Mouse (Mus musculus) gastrocnemius, postnatal 36 days (tissue): ENCODE results near the gene Stk39. TPM values are rescaled to one million over a fixed set of nuclear protein-coding genes. Genes with fewer than 3 reads are reported as not detected.

Experiments
- DNase-seq, 2 experiments: peaks; one replicate each; pipeline ENCODE4 v3.0.0; 2022
- intact Hi-C: fragments of 180-260 bp; cut with DNase I; formaldehyde crosslinking; loops from one replicate; pipeline ENCODE4 v1.15.1; 2025
- long read RNA-seq, 2 experiments: library from polyadenylated mRNA; stranded (forward); transcript quantifications; one replicate each; pipeline ENCODE4 v2.0.0; 2021
- total RNA-seq, 2 experiments: library from RNA; stranded (reverse); gene quantifications; 2 replicates each; pipeline ENCODE4 v1.2.3; 2021

The Stk39 gene
- 1 to 10 TPM; 2.5 to 3.8 TPM for total RNA-seq
- long read RNA-seq, experiment 1, result 0 reads
- long read RNA-seq, experiment 2, partial matches to known transcripts, result 0 of 3 reads
- long read RNA-seq, experiment 2, other reads (novel, unspliced or antisense), result 0 of 3 reads

GRCm38 (mm10) chr2:68471759-68472550, at the start of gene Stk39:
TSS of gene Stk39 (minus strand) at chr2:68472268.
- intact Hi-C loops, result loop anchor here (10.0 kb wide), 1 partner anchor 107 kb away; no protein-coding TSS in a partner anchor
- DNase-seq, result peak; percentile 80 to 83

- no peak for DNase-seq
- intact Hi-C loops, result no loop called here
Observed at GRCm38 (mm10) chr2:68515409-68515808, 43.3 kb upstream of the Stk39 start.

- DNase-seq, result no peak
- intact Hi-C loops, result no loop called here
Observed at GRCm38 (mm10) chr2:68503202-68503601, 31.1 kb upstream of the Stk39 start.

- intact Hi-C loops, result no loop called here
Observed at GRCm38 (mm10) chr2:68502734-68503133, 30.7 kb upstream of the Stk39 start.

GRCm38 (mm10) chr2:68502236-68502635, 30.2 kb upstream of the Stk39 start:
- no peak for DNase-seq

More at GRCm38 (mm10) chr2:68502734-68503133, 30.7 kb upstream of the Stk39 start:
- no peak for DNase-seq

GRCm38 (mm10) chr2:68486275-68486674, 14.2 kb upstream of the Stk39 start:
- intact Hi-C loops, result no loop called here
- no peak for DNase-seq

More at GRCm38 (mm10) chr2:68502236-68502635, 30.2 kb upstream of the Stk39 start:
- intact Hi-C loops, result no loop called here

GRCm38 (mm10) chr2:68485141-68485540, 13.1 kb upstream of the Stk39 start:
- DNase-seq, result no peak
- intact Hi-C loops, result no loop called here

- DNase-seq, result no peak
- intact Hi-C loops, result no loop called here
Observed at GRCm38 (mm10) chr2:68482896-68483295, 10.8 kb upstream of the Stk39 start.

- no peak for DNase-seq
- intact Hi-C loops, result loop anchor here (10.0 kb wide), 1 partner anchor 115 kb away; no protein-coding TSS in a partner anchor
Observed at GRCm38 (mm10) chr2:68479823-68480222, 7.8 kb upstream of the Stk39 start.

GRCm38 (mm10) chr2:68472921-68473320, 853 bp upstream of the Stk39 start:
- no peak for DNase-seq
- intact Hi-C loops, result loop anchor here (10.0 kb wide), 1 partner anchor 108 kb away; no protein-coding TSS in a partner anchor

- no peak for DNase-seq
- intact Hi-C loops, result loop anchor here (10.0 kb wide), 1 partner anchor 108 kb away; no protein-coding TSS in a partner anchor
Observed at GRCm38 (mm10) chr2:68472551-68472910, 463 bp upstream of the Stk39 start.

- DNase-seq, result peak; percentile 38 to 43
- intact Hi-C loops, result loop anchor here (10.0 kb wide), 1 partner anchor 106 kb away; no protein-coding TSS in a partner anchor
Observed at GRCm38 (mm10) chr2:68470891-68471758, 943 bp downstream of the Stk39 start.

GRCm38 (mm10) chr2:68469491-68469890, 2.6 kb downstream of the Stk39 start:
- no peak for DNase-seq
- intact Hi-C loops, result no loop called here

GRCm38 (mm10) chr2:68468698-68469097, 3.4 kb downstream of the Stk39 start:
- DNase-seq, result no peak
- intact Hi-C loops, result no loop called here

- no peak for DNase-seq
- intact Hi-C loops, result no loop called here
Observed at GRCm38 (mm10) chr2:68468259-68468658, 3.8 kb downstream of the Stk39 start.

- intact Hi-C loops, result no loop called here
- DNase-seq, result no peak
Observed at GRCm38 (mm10) chr2:68467085-68467978, 4.7 kb downstream of the Stk39 start.

GRCm38 (mm10) chr2:68466124-68467070, 5.7 kb downstream of the Stk39 start:
- peak in 1 of 2 experiments; percentile 50 for DNase-seq
- intact Hi-C loops, result no loop called here

- intact Hi-C loops, result no loop called here
- DNase-seq, result no peak
Observed at GRCm38 (mm10) chr2:68465266-68466123, 6.6 kb downstream of the Stk39 start.
